Mouse (Mus musculus) heart, embryonic 15.5 days (tissue): ENCODE data around the gene Acap2. TPM values are rescaled to one million over a fixed set of nuclear protein-coding genes. Genes with fewer than 3 reads are reported as not detected.

Experiments
- ATAC-seq: fragments of 200-750 bp; cut with Nextera tagmentation; replicated peaks from 2 replicates; pipeline ENCODE4 v1.8.0; 2017; ENCODE audit warnings: low read depth, moderate TSS enrichment; ENCODE audit not compliant: insufficient number of reproducible peaks, insufficient read depth, low FRiP score
- H3K27ac ChIP-seq: fragments of 300-500 bp; sonication (generic); 2 replicates; pipeline ENCODE4 v1.5.1; 2015; ENCODE audit warnings: mild to moderate bottlenecking, inconsistent platforms
- H3K27me3 ChIP-seq: fragments of 300-500 bp; sonication (generic); 2 replicates; pipeline ENCODE4 v1.6.1; 2015; ENCODE audit warnings: inconsistent platforms
- H3K36me3 ChIP-seq: fragments of 300-500 bp; sonication (generic); 2 replicates; pipeline ENCODE4 v1.6.1; 2015; ENCODE audit warnings: mild to moderate bottlenecking, inconsistent platforms
- H3K4me1 ChIP-seq: fragments of 300-500 bp; sonication (generic); replicated peaks from 2 replicates; pipeline ENCODE4 v1.6.1; 2015; ENCODE audit warnings: inconsistent platforms
- H3K4me2 ChIP-seq: fragments of 300-500 bp; sonication (generic); 2 replicates; pipeline ENCODE4 v1.6.1; 2015; ENCODE audit warnings: inconsistent platforms, mild to moderate bottlenecking, moderate library complexity
- H3K4me3 ChIP-seq: fragments of 300-500 bp; sonication (generic); 2 replicates; pipeline ENCODE4 v1.5.1; 2015; ENCODE audit warnings: mild to moderate bottlenecking, inconsistent platforms
- H3K9ac ChIP-seq: fragments of 300-500 bp; sonication (generic); 2 replicates; pipeline ENCODE4 v1.6.1; 2015; ENCODE audit warnings: mild to moderate bottlenecking, inconsistent platforms
- H3K9me3 ChIP-seq: fragments of 300-500 bp; sonication (generic); replicated peaks from 2 replicates; pipeline ENCODE4 v1.6.1; 2016; ENCODE audit warnings: inconsistent platforms
- WGBS: fragments of 180-500 bp; shearing (Covaris S2); methylation state at CpG from one replicate; pipeline ENCODE4 v1.1.7; 2015; ENCODE audit warnings: mixed read lengths; 5-methylcytosine and 5-hydroxymethylcytosine counted together
- polyA plus RNA-seq: library from polyadenylated mRNA; unstranded; fragments of >200 nt; fragmentation: Nextera tagmentation; extraction: Ambion mirVana; gene quantifications from 2 replicates; pipeline ENCODE4 v1.2.1, GENCODE M21; 2015

Acap2 gene
- polyA plus RNA-seq, 1 experiment from 2014 or later = 10.6 TPM

DNA sequence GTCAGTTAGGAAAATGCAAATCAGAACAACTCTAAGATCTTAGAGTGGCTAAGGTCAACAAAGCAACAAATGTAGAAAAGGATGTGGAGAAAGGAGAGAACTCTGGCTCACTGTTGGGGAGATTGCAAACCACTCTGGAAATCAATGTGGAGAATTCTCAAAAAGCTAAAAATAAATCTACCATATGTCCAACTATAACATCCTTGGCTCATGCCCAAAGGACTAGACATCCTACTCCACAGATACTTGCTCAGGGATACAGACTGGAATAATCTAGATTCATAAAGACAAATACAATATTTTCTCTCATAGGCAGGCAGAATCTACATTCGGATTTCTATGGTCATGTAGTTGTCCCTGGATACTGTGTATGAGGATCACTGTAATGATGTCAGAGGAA, 3.2 kb upstream of the Acap2 start:
- Histone ChIP-seq H3K9ac (no peak overlapping the region), H3K4me2 (no peak overlapping the region), H3K4me3 (no peak overlapping the region), H3K27me3 (no peaks in the 10 kb centered on the region), H3K36me3 (no peaks in the 10 kb centered on the region), H3K27ac (no peak overlapping the region), H3K4me1 (peaks cover 16% of the 10 kb centered on the region), H3K9me3 (no peaks in the 10 kb centered on the region)
- no peak for ATAC-seq
- WGBS = 67% methylated on average over 1 of the region's 1 CpGs

DNA sequence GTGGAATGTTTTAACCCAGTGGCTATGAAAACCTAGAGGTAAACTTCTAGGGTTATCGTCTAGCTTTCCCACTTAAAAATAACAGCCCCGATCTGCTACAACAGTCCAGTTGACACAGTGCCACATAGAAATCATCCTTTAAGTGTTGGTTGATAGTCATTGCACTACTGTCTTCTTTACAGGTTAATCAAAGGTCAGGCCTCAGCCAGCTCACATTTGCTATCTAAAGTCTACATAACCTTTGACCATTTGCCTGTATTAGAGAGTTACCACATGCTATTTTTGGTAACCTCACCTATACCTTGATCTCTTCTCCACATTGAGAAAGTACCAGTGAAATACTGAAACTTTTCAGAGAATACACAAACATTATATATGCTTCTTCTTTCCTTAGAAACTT, 659 bp upstream of the Acap2 start:
- H3K36me3 ChIP-seq = no peaks in the 10 kb centered on the region

DNA sequence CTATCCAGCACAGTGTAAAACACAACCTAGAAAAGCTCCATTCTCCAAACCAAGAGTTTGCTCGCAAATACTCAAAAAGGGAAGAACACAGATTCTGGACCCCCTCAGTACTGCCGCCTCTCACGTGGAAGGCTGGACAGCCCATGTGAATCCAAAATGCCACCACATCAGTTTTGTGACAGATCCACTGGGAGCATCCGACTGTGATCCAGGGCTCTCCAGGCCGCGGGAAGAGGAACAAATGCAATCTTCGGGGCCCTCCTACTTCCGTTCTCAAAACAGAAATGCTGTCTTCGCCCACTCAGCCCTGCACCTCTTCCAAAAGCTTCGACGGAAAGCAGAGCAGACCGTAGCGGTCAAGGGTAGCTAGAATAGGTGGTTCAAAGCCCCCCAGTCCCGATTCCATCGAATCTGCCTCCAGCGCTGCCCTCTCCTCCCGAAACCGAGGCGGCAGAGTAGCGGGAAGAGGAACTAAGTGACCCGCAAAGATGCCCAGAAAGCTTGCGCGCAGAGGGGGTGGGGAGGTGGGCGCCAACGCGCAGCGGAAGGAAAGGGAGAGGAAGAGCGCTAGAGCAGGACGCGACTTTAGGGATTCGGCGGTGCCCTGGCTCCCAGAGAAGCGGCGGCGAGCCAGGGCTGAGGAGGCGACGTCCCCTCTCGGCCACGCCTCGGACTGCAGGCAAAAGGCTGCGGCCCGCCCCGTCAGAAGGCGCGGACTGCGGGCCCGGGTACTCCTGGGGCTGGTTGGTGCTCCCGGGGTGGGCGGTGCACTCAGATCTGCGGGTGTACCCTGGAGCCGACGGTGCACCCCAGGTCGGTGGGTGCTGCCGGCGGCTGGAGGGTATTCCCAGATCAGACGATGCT, 887 bp downstream of the Acap2 start:
- H3K4me1 ChIP-seq = peaks cover 19% of the 10 kb centered on the region
- peak overlapping the region; percentile 96 for H3K9ac ChIP-seq
- H3K4me2 ChIP-seq = peak overlapping the region; percentile 72
- no peaks in the 10 kb centered on the region for H3K36me3 ChIP-seq
- ATAC-seq = 0 out of 2 replicates have a peak, but pooled peaks have one; percentile 8
- H3K9me3 ChIP-seq = no peaks in the 10 kb centered on the region
- no peaks in the 10 kb centered on the region for H3K27me3 ChIP-seq
- peak overlapping the region; percentile 98 for H3K4me3 ChIP-seq
- peak overlapping the region; percentile 96 for H3K27ac ChIP-seq
- 1% methylated on average over 56 of the region's 56 CpGs for WGBS

More for the DNA sequence above, 659 bp upstream of the Acap2 start:
- Histone ChIP-seq H3K9ac (no peak overlapping the region), H3K9me3 (no peaks in the 10 kb centered on the region), H3K4me3 (no peak overlapping the region), H3K27me3 (no peaks in the 10 kb centered on the region), H3K27ac (peak overlapping the region; percentile 96), H3K4me1 (peaks cover 19% of the 10 kb centered on the region), H3K4me2 (peak overlapping the region; percentile 72)
- no peak for ATAC-seq
- 64% methylated on average over 2 of the region's 2 CpGs for WGBS

DNA sequence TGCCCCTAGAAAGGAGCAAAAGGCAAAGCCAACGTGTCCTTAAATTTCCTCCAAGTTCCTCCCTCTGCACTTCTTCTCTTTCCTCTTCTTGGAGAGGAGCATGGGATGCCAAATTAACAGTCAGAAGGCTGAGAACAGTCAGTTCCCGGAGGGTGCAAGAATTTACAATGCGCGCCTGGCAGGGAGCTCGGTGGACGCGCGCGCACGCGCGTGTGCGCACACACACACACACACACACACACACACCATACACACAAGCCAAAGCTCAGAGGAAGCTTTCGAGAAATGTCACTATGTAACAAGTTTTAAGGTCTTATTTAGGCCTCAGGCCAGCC, 1.5 kb downstream of the Acap2 start:
- WGBS = 7% methylated on average over 14 of the region's 14 CpGs
- peaks cover 19% of the 10 kb centered on the region for H3K4me1 ChIP-seq
- H3K9me3 ChIP-seq = no peaks in the 10 kb centered on the region
- H3K27ac ChIP-seq = peak overlapping the region; percentile 96
- ATAC-seq = no peak
- H3K4me2 ChIP-seq = peak overlapping the region; percentile 72
- peak overlapping the region; percentile 96 for H3K9ac ChIP-seq
- no peaks in the 10 kb centered on the region for H3K27me3 ChIP-seq
- no peaks in the 10 kb centered on the region for H3K36me3 ChIP-seq
- peak overlapping the region; percentile 98 for H3K4me3 ChIP-seq

DNA sequence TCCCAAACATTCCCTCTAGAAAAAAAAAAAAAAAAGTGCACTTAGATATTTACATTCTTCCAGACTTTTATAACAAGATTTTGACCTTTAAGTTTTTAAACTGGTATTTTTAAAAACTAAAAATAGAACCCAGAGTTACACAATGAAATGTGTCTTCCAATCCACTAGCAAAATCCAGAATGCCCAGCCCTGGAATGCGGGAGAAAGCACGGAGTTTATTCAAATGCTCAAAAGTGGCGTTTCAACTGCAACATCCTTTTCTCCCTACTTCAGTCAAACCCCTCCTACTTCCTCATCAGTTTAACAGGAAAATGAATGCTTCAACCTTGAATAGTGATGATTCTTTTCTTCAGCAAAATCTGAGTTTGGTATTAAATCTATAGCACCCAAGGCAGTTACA, 4.1 kb downstream of the Acap2 start:
- H3K27ac ChIP-seq = no peak overlapping the region
- no peak for ATAC-seq
- no peak overlapping the region for H3K4me3 ChIP-seq
- H3K9ac ChIP-seq = no peak overlapping the region
- H3K36me3 ChIP-seq = no peaks in the 10 kb centered on the region
- WGBS = 60% methylated on average over 3 of the region's 3 CpGs
- H3K9me3 ChIP-seq = no peaks in the 10 kb centered on the region
- H3K4me1 ChIP-seq = peaks cover 27% of the 10 kb centered on the region
- no peaks in the 10 kb centered on the region for H3K27me3 ChIP-seq
- no peak overlapping the region for H3K4me2 ChIP-seq

DNA sequence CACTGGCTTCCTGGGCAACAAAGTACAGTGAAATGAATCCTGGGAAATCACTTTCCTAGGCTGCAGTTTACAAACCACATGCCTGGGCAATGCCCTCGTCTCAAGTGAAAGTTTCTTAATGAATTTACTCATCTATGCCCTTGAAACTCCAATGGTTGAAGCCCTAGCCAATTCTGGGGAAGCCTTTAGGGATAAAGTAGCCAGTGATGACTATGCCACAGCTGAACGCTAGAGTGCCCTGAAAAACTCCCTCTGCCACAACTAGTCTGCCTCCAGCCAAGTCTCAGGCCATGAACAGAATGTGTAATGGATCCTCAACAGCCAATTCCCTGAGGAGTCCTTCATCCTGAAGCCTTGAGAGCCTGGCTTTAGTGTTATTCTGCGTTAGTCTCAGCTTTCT, 8.5 kb downstream of the Acap2 start:
- H3K36me3 ChIP-seq = no peaks in the 10 kb centered on the region
- H3K9me3 ChIP-seq = no peaks in the 10 kb centered on the region
- no peak overlapping the region for H3K4me2 ChIP-seq
- H3K4me3 ChIP-seq = no peak overlapping the region
- ATAC-seq = no peak
- peaks cover 22% of the 10 kb centered on the region for H3K4me1 ChIP-seq
- no peaks in the 10 kb centered on the region for H3K27me3 ChIP-seq
- no peak overlapping the region for H3K9ac ChIP-seq
- 68% methylated on average over 3 of the region's 3 CpGs for WGBS
- H3K27ac ChIP-seq = 0 out of 2 replicates have a peak overlapping the region, but pooled peaks have one; percentile 25

DNA sequence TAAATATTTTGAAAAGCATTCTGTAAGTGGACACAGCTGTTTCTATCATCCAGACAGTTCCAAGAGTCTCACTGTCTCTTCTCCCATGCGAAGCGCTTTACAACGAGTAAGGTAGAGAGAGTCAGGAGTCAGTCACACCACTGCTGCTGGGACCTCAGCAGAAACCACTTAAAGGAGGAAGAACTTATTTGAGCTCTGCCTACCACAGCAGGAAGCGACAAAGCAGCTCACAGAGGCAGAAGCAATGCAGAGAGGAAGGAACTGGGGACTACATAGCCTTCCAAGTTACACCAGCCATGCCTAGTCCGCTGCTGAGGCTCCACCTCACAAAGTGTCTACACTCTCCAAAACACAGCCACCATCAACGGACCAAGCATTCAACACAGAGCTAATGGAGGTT, 9.2 kb downstream of the Acap2 start:
- peak overlapping the region; percentile 25; the same call in 1 of the 2 replicates for H3K27ac ChIP-seq
- WGBS = 29% methylated on average over 6 of the region's 6 CpGs
- H3K9ac ChIP-seq = no peak overlapping the region
- H3K9me3 ChIP-seq = no peaks in the 10 kb centered on the region
- no peaks in the 10 kb centered on the region for H3K36me3 ChIP-seq
- H3K4me1 ChIP-seq = peaks cover 22% of the 10 kb centered on the region
- H3K27me3 ChIP-seq = no peaks in the 10 kb centered on the region
- ATAC-seq = 0 out of 2 replicates have a peak, but pooled peaks have one; percentile 18
- H3K4me2 ChIP-seq = no peak overlapping the region
- H3K4me3 ChIP-seq = no peak overlapping the region

DNA sequence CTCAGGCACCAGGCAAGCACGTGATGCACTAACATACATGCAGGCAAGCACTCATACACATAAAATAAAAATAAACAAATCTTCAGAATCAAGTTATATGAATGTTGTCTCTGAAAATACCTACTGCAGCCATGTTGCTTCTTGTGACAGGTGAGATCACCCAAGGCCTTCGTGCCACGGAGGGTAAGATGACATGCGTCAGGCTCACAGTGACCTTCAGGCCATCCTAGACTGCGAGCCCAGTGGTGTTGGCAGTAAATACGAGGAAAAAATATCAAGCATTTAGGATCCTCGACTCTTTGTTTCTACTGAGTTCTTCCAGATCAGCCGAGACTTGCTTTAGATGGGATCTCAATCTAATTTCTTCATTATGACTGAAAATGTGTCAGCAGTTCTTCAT, 10.6 kb downstream of the Acap2 start:
- no peaks in the 10 kb centered on the region for H3K27me3 ChIP-seq
- 89% methylated on average over 8 of the region's 8 CpGs for WGBS
- no peaks in the 10 kb centered on the region for H3K36me3 ChIP-seq
- H3K27ac ChIP-seq = no peak overlapping the region
- no peak for ATAC-seq
- no peak overlapping the region for H3K4me3 ChIP-seq
- peaks cover 22% of the 10 kb centered on the region for H3K4me1 ChIP-seq
- H3K9ac ChIP-seq = no peak overlapping the region
- no peak overlapping the region for H3K4me2 ChIP-seq
- H3K9me3 ChIP-seq = no peaks in the 10 kb centered on the region

DNA sequence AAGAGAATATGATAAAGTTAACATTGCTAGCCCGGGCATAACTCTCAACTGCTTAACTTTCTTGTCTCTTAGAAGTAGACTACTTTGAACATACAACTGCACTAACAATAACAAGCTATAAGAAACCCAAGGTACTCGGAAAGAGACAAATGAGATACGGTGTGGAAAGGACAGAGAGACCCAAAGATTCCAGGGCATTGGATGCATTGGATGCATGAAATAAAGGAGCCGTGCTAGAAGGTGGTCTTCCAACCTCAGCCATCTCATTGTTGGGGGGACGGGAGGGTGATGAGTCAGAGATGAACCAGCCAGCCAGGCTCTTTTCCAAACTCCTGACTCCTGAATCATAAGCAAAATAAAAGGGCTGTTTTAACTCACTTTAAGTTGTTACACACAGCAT, 11.8 kb downstream of the Acap2 start:
- WGBS = 81% methylated on average over 5 of the region's 5 CpGs
- Histone ChIP-seq H3K36me3 (no peaks in the 10 kb centered on the region), H3K27me3 (no peaks in the 10 kb centered on the region), H3K4me1 (peaks cover 27% of the 10 kb centered on the region), H3K9ac (no peak overlapping the region), H3K27ac (no peak overlapping the region), H3K4me2 (no peak overlapping the region), H3K9me3 (no peaks in the 10 kb centered on the region), H3K4me3 (no peak overlapping the region)
- ATAC-seq = no peak

DNA sequence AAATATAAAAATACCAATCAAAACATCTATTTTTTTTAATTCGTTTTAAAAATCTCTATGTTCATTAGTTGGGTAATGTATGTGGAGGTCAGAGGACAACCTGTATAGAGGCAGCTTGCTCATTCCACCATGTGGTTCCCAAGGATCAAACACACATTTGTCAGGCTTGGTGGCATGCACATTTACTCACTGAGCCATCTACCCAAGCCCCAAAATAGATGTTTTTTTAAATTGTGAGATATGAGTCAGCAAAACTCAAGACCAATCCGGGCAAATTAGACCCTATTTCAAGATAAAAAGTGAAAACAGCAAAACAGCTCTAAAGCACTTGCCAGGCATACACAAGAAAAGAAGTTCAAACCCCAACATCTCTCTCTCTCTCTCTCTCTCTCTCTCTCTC, 12.2 kb downstream of the Acap2 start:
- Histone ChIP-seq H3K4me1 (peaks cover 32% of the 10 kb centered on the region), H3K4me2 (no peak overlapping the region), H3K27me3 (no peaks in the 10 kb centered on the region), H3K36me3 (no peaks in the 10 kb centered on the region), H3K9me3 (no peaks in the 10 kb centered on the region), H3K4me3 (no peak overlapping the region), H3K9ac (no peak overlapping the region), H3K27ac (no peak overlapping the region)
- no peak for ATAC-seq
- WGBS = 59% methylated on average over 2 of the region's 2 CpGs

DNA sequence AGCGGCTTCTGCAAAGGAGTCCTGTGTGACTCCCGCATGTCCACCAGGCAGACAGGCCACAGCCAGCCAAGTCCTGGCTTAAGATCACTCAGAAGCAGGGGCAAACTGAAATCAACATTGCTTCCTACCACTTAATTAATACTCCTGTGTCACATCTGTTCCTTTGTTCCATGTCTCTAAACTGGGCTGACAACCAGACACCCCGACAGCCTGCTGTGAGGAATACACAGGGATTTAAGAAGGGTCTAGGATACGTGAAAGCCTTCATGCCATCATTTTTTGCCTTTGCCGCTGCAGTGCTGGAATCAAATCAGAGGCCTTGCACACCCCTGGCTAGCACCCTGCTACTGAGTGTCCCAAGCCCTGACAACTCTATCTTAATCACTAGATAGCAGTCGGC, 12.8 kb downstream of the Acap2 start:
- no peak overlapping the region for H3K27ac ChIP-seq
- H3K4me3 ChIP-seq = no peak overlapping the region
- WGBS = 52% methylated on average over 6 of the region's 6 CpGs
- H3K4me1 ChIP-seq = peaks cover 35% of the 10 kb centered on the region
- no peaks in the 10 kb centered on the region for H3K27me3 ChIP-seq
- H3K9me3 ChIP-seq = no peaks in the 10 kb centered on the region
- H3K4me2 ChIP-seq = no peak overlapping the region
- ATAC-seq = no peak
- H3K36me3 ChIP-seq = no peaks in the 10 kb centered on the region
- H3K9ac ChIP-seq = no peak overlapping the region; the same call in 1 of the 2 replicates

DNA sequence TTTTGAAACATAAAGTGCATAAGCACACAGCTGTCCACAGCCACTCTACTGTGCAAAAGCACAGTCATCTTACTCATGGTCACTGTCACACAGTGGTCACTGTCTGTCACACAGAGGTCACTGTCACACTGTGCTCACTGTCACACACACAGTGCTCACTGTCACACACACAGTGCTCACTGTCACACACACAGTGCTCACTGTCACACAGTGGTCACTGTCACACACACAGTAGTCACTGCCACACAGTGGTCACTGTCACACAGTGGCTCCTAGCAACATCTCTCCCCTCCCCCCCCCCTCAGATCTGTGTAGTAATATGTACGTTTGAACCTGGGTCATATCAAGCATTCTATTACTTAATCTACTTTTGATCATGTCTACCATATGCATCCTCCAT, 13.9 kb downstream of the Acap2 start:
- Histone ChIP-seq H3K36me3 (no peaks in the 10 kb centered on the region), H3K9me3 (no peaks in the 10 kb centered on the region), H3K9ac (no peak overlapping the region), H3K27ac (no peak overlapping the region), H3K27me3 (no peaks in the 10 kb centered on the region), H3K4me2 (no peak overlapping the region), H3K4me1 (peaks cover 40% of the 10 kb centered on the region), H3K4me3 (no peak overlapping the region)
- no peak for ATAC-seq
- WGBS = 58% methylated on average over 1 of the region's 1 CpGs
